Comparison of ENCODE assay signal across 8 mouse cellular contexts in genomic region chr14:31930367-31930766, GRCm38 (mm10).
A peak's percentile ranks its signal among the peaks of the same experiment; 100 is the strongest.
DNase-seq lines count a peak whose midpoint lies in the region; ATAC-seq and TF ChIP-seq lines count a peak whose summit lies in the region.

No protein-coding gene starts in this region.

- TF ChIP-seq CTCF in layer of hippocampus, adult 2 months (conservative IDR thresholded peaks at IDR 0.05) = no peak

- peak; percentile 75 for ATAC-seq in heart, embryonic 15.5 days (replicated peaks; ENCODE audit: insufficient number of reproducible peaks, insufficient read depth, low FRiP score, low read depth)
- no peak for ATAC-seq in megakaryocyte-erythroid progenitor cell, adult 5-6 weeks (replicated peaks; ENCODE audit: low FRiP score, low TSS enrichment, poor library complexity, severe bottlenecking)

- H3K27ac ChIP-seq in layer of hippocampus, adult 2 months = peak overlapping the region; percentile 56; the same call in 1 of the 2 replicates
- H3K27ac ChIP-seq in heart, embryonic 15.5 days = peak overlapping the region; percentile 83

- no peak overlapping the region for H3K4me3 ChIP-seq in layer of hippocampus, adult 2 months
- H3K4me3 ChIP-seq in heart, embryonic 15.5 days = peak overlapping the region; percentile 11; the same call in 1 of the 2 replicates
- H3K4me3 ChIP-seq in myocyte = no peak overlapping the region

- H3K27me3 ChIP-seq in heart, embryonic 15.5 days = no peaks in the 10 kb centered on the region
- no peaks in the 10 kb centered on the region for H3K27me3 ChIP-seq in myocyte (ENCODE audit: control insufficient read depth, insufficient read depth, insufficient read length)

- H3K36me3 ChIP-seq in heart, embryonic 15.5 days = no peaks in the 10 kb centered on the region
- no peaks in the 10 kb centered on the region for H3K36me3 ChIP-seq in myocyte (ENCODE audit: control insufficient read depth, insufficient read depth)

- H3K79me2 ChIP-seq in myocyte (ENCODE audit: control insufficient read depth, insufficient read depth) = no peaks in the 10 kb centered on the region

- no peak for TF ChIP-seq POLR2A in myocyte (IDR thresholded peaks at IDR 0.05; ENCODE audit: insufficient read length, low read depth)

- WGBS in heart, embryonic 15.5 days = 32% methylated on average over 9 of the region's 9 CpGs
- whole genome bisulfite sequencing in large intestine, adult 2 months = 9% methylated on average over 9 of the region's 9 CpGs

- no peak overlapping the region for H3K9ac ChIP-seq in heart, embryonic 15.5 days

- no peak for DNase-seq in layer of hippocampus, adult 2 months (ENCODE audit: low spot score in 2 of 2)
- no peak for DNase-seq in layer of hippocampus, postnatal 36 days
- DNase-seq in MN1 (ENCODE audit: low spot score) = peak; percentile 85
- DNase-seq in cerebellum, postnatal 10 days = peak; percentile 92
- DNase-seq in large intestine, adult 2 months (ENCODE audit: low read depth, low spot score) = peak; percentile 71

- peak overlapping the region; percentile 39 for H3K4me2 ChIP-seq in heart, embryonic 15.5 days
- H3K4me2 ChIP-seq in myocyte (ENCODE audit: low read depth) = peak overlapping the region; percentile 5

- no peak overlapping the region for H3ac ChIP-seq in myocyte (ENCODE audit: control insufficient read depth, insufficient read length)

- H3K9me3 ChIP-seq in heart, embryonic 15.5 days (replicated peaks) = 0 out of 2 replicates have a peak, but pooled peaks cover 3% of the 10 kb centered on the region

- peaks cover 36% of the 10 kb centered on the region for H3K4me1 ChIP-seq in heart, embryonic 15.5 days (replicated peaks)

TF ChIP-seq in myocyte, 11 proteins besides CTCF, POLR2A, EP300 and RAD21:
- TF ChIP-seq SRF (IDR thresholded peaks at IDR 0.05; ENCODE audit: control insufficient read depth, insufficient read length, low read depth) (no peak), CEBPB (IDR thresholded peaks at IDR 0.05; ENCODE audit: insufficient read depth, poor library complexity, severe bottlenecking) (no peak), TCF12 (IDR thresholded peaks at IDR 0.05; ENCODE audit: insufficient read depth, poor library complexity, severe bottlenecking) (no peak), POLR2AphosphoS2 (IDR thresholded peaks at IDR 0.05; ENCODE audit: insufficient read length, low read depth) (no peak), USF1 (IDR thresholded peaks at IDR 0.05; ENCODE audit: low read depth) (no peak), REST (IDR thresholded peaks at IDR 0.05; ENCODE audit: insufficient read depth, insufficient read length) (no peak), MYOG (IDR thresholded peaks at IDR 0.05; ENCODE audit: control insufficient read depth in 1 of 3, insufficient read depth in 1 of 3, insufficient read length in 2 of 3, low read depth in 2 of 3) (no peak), MAX (IDR thresholded peaks at IDR 0.05; ENCODE audit: low read depth) (no peak), TCF3 (IDR thresholded peaks at IDR 0.05; ENCODE audit: insufficient read length, low read depth) (no peak), E2F4 (IDR thresholded peaks at IDR 0.05; ENCODE audit: insufficient read depth) (no peak), MYOD1 (IDR thresholded peaks at IDR 0.05; ENCODE audit: control insufficient read depth in 1 of 3, insufficient read length in 2 of 3, low read depth in 2 of 3) (no peak)
TF ChIP-seq in myocyte: peak in this region for 0.

Comparison
In these comparisons a context has a peak if more than half of its experiments do, and no peak if none do; other contexts are left out.
1. DNase-seq: peak in MN1 (single experiment), cerebellum, postnatal 10 days (2 of 2) and large intestine, adult 2 months (single experiment); none in layer of hippocampus, adult 2 months (0 of 2) and layer of hippocampus, postnatal 36 days (0 of 2).